In genomic region chr3:93557471-93557870, GRCm38 (mm10) we compare ENCODE assay signal across 13 mouse cellular contexts. TPM values are rescaled to one million over a fixed set of nuclear protein-coding genes. Genes with fewer than 3 reads are reported as not detected.
DNase-seq lines count a peak whose midpoint lies in the region; ATAC-seq and TF ChIP-seq lines count a peak whose summit lies in the region.
"Had no signal": no experiment of that assay in that cellular context is flagged by ENCODE, and none has a peak within 500 bp of the region (broad histone marks: within the 10 kb centered on the region; RNA-seq: fewer than 3 reads in every experiment).

No protein-coding gene starts in this region.

- peaks cover 16% of the 10 kb centered on the region for H3K36me3 ChIP-seq in heart, embryonic 15.5 days
- H3K36me3 ChIP-seq in lung, embryonic 14.5 days (ENCODE audit: insufficient read depth) = peaks cover 12% of the 10 kb centered on the region; the same call in 1 of the 2 replicates
- H3K36me3 ChIP-seq in intestine, embryonic 15.5 days = 0 out of 2 replicates have a peak, but pooled peaks cover 2% of the 10 kb centered on the region
- H3K36me3 ChIP-seq in stomach, embryonic 16.5 days (ENCODE audit: control insufficient read depth, insufficient read depth, low read length) = no peaks in the 10 kb centered on the region; the same call in 1 of the 2 replicates
- H3K36me3 ChIP-seq: midbrain, embryonic 12.5 days had no signal

- no peaks in the 10 kb centered on the region for H3K27me3 ChIP-seq in heart, embryonic 15.5 days
- H3K27me3 ChIP-seq in lung, embryonic 14.5 days (ENCODE audit: insufficient read depth, low read length) = no peaks in the 10 kb centered on the region
- H3K27me3 ChIP-seq in intestine, embryonic 15.5 days (replicated peaks) = no peaks in the 10 kb centered on the region
- no peaks in the 10 kb centered on the region for H3K27me3 ChIP-seq in stomach, embryonic 16.5 days (ENCODE audit: control insufficient read depth, insufficient read depth, low read length)

- ATAC-seq in heart, embryonic 15.5 days (replicated peaks; ENCODE audit: insufficient number of reproducible peaks, insufficient read depth, low FRiP score, low read depth) = no peak
- no peak for ATAC-seq in lung, embryonic 14.5 days (ENCODE audit: insufficient read depth)
- no peak for ATAC-seq in intestine, embryonic 15.5 days
- no peak for ATAC-seq in stomach, embryonic 16.5 days (ENCODE audit: insufficient read depth, low FRiP score)
- ATAC-seq: CD4-positive, CD25-positive, alpha-beta regulatory T cell, adult 4 months; lung, postnatal 0 days had no signal

- peak overlapping the region; percentile 33 for H3K4me2 ChIP-seq in heart, embryonic 15.5 days
- H3K4me2 ChIP-seq in lung, embryonic 14.5 days = peak overlapping the region; percentile 20; the same call in 1 of the 2 replicates
- H3K4me2 ChIP-seq in intestine, embryonic 15.5 days (replicated peaks) = peak overlapping the region; percentile 41
- peak overlapping the region; percentile 59 for H3K4me2 ChIP-seq in stomach, embryonic 16.5 days (ENCODE audit: low read depth, low read length)

- no peak overlapping the region for H3K27ac ChIP-seq in heart, embryonic 15.5 days
- no peak overlapping the region for H3K27ac ChIP-seq in lung, embryonic 14.5 days (ENCODE audit: low read depth)
- H3K27ac ChIP-seq in intestine, embryonic 15.5 days = no peak overlapping the region
- 0 out of 2 replicates have a peak overlapping the region, but pooled peaks have one; percentile 27 for H3K27ac ChIP-seq in stomach, embryonic 16.5 days (ENCODE audit: low read length)
- H3K27ac ChIP-seq: midbrain, embryonic 12.5 days had no signal

- no peak overlapping the region for H3K4me3 ChIP-seq in heart, embryonic 15.5 days
- H3K4me3 ChIP-seq in lung, embryonic 14.5 days (ENCODE audit: low read depth, low read length) = no peak overlapping the region
- H3K4me3 ChIP-seq in intestine, embryonic 15.5 days (replicated peaks) = no peak overlapping the region
- H3K4me3 ChIP-seq in stomach, embryonic 16.5 days (replicated peaks; ENCODE audit: low read length) = peak overlapping the region; percentile 28
- H3K4me3 ChIP-seq: midbrain, embryonic 12.5 days had no signal

- no peak for DNase-seq in heart, adult 9 months (ENCODE audit: low spot score in 2 of 2)
- no peak for DNase-seq in lung, embryonic 14.5 days
- no peak for DNase-seq in lung, postnatal 4 days
- no peak for DNase-seq in frontal cortex, postnatal 25 days (ENCODE audit: low spot score in 2 of 2)
- no peak for DNase-seq in retina, postnatal 1 day
- DNase-seq: adrenal gland, postnatal 14 days; cerebellum, adult 11 months had no signal

- no peak overlapping the region for H3K9ac ChIP-seq in heart, embryonic 15.5 days
- no peak overlapping the region for H3K9ac ChIP-seq in lung, embryonic 14.5 days
- no peak overlapping the region for H3K9ac ChIP-seq in intestine, embryonic 15.5 days
- no peak overlapping the region for H3K9ac ChIP-seq in stomach, embryonic 16.5 days (ENCODE audit: low read length)
- H3K9ac ChIP-seq: midbrain, embryonic 12.5 days had no signal

- WGBS in heart, embryonic 15.5 days = 53% methylated on average over 4 of the region's 4 CpGs
- WGBS in lung, embryonic 14.5 days = 49% methylated on average over 4 of the region's 4 CpGs
- WGBS in intestine, embryonic 15.5 days = 46% methylated on average over 4 of the region's 4 CpGs
- 43% methylated on average over 4 of the region's 4 CpGs for WGBS in stomach, embryonic 16.5 days

- no peaks in the 10 kb centered on the region for H3K9me3 ChIP-seq in heart, embryonic 15.5 days (replicated peaks)
- H3K9me3 ChIP-seq in lung, embryonic 14.5 days (ENCODE audit: low read depth, low read length) = no peaks in the 10 kb centered on the region
- no peaks in the 10 kb centered on the region for H3K9me3 ChIP-seq in intestine, embryonic 15.5 days
- H3K9me3 ChIP-seq in stomach, embryonic 16.5 days (replicated peaks; ENCODE audit: control insufficient read depth, low read length) = no peaks in the 10 kb centered on the region
- H3K9me3 ChIP-seq: midbrain, embryonic 12.5 days had no signal

- TF ChIP-seq CTCF in lung, embryonic 14.5 days (IDR thresholded peaks at IDR 0.05; ENCODE audit: low read depth) = no peak

- peaks cover 32% of the 10 kb centered on the region for H3K4me1 ChIP-seq in heart, embryonic 15.5 days (replicated peaks)
- H3K4me1 ChIP-seq in lung, embryonic 14.5 days (ENCODE audit: insufficient read depth) = peaks cover 11% of the 10 kb centered on the region; the same call in 1 of the 2 replicates
- H3K4me1 ChIP-seq in intestine, embryonic 15.5 days (replicated peaks) = peaks cover 23% of the 10 kb centered on the region
- peaks cover 21% of the 10 kb centered on the region for H3K4me1 ChIP-seq in stomach, embryonic 16.5 days (ENCODE audit: control insufficient read depth, insufficient read depth, low read length)
- H3K4me1 ChIP-seq: midbrain, embryonic 12.5 days had no signal

RNA-seq across cellular contexts. Expression of gene S100a10, which starts 2.6 kb away (rescaled TPM):
- 249 and 250 TPM in 2 replicates for polyA plus RNA-seq in heart, embryonic 15.5 days (2015; fragmentation: Nextera tagmentation; extraction: Ambion mirVana)
- polyA plus RNA-seq in lung, embryonic 14.5 days (2014; fragmentation: Nextera tagmentation; extraction: Ambion mirVana) = 196 and 220 TPM in 2 replicates
- 640 and 689 TPM in 2 replicates for polyA plus RNA-seq in intestine, embryonic 15.5 days (2015; fragmentation: Nextera tagmentation; extraction: Ambion mirVana)
- polyA plus RNA-seq in stomach, embryonic 16.5 days (2015; fragmentation: Nextera tagmentation; extraction: Ambion mirVana) = 575 and 603 TPM in 2 replicates

RNA-seq across cellular contexts. Expression of gene S100a11, which starts 37.2 kb away (rescaled TPM):
- 878 and 910 TPM in 2 replicates for polyA plus RNA-seq in heart, embryonic 15.5 days (2015; fragmentation: Nextera tagmentation; extraction: Ambion mirVana)
- polyA plus RNA-seq in lung, embryonic 14.5 days (2014; fragmentation: Nextera tagmentation; extraction: Ambion mirVana) = 861 and 982 TPM in 2 replicates
- 826 and 951 TPM in 2 replicates for polyA plus RNA-seq in intestine, embryonic 15.5 days (2015; fragmentation: Nextera tagmentation; extraction: Ambion mirVana)
- 2,104 and 2,339 TPM in 2 replicates for polyA plus RNA-seq in stomach, embryonic 16.5 days (2015; fragmentation: Nextera tagmentation; extraction: Ambion mirVana)
